In genomic region chr4:49232206-49233031, GRCm38 (mm10) we compare ENCODE assay signal across 15 mouse cellular contexts.
DNase-seq lines count a peak whose midpoint lies in the region; ATAC-seq lines count a peak whose summit lies in the region.
"Had no signal": no experiment of that assay in that cellular context is flagged by ENCODE, and none has a peak within 500 bp of the region (broad histone marks: within the 10 kb centered on the region; RNA-seq: fewer than 3 reads in every experiment).

No protein-coding gene starts in this region.

- H3K4me3 ChIP-seq in neural tube, embryonic 11.5 days (ENCODE audit: low read depth, low read length), result no peak overlapping the region
- no peak overlapping the region for H3K4me3 ChIP-seq in hindbrain, embryonic 10.5 days
- H3K4me3 ChIP-seq in midbrain, embryonic 12.5 days, result no peak overlapping the region
- H3K4me3 ChIP-seq: kidney, embryonic 15.5 days; left cerebral cortex, adult 2 months; limb, embryonic 13.5 days; liver, embryonic 15.5 days had no signal

- ATAC-seq in neural tube, embryonic 11.5 days (ENCODE audit: insufficient read depth, low FRiP score, low TSS enrichment), result peak; percentile 61
- ATAC-seq in midbrain, embryonic 12.5 days (ENCODE audit: low FRiP score, low read depth), result peak; percentile 82

- WGBS in neural tube, embryonic 11.5 days, result 64% methylated on average over 11 of the region's 11 CpGs
- WGBS in hindbrain, embryonic 10.5 days, result 50% methylated on average over 11 of the region's 11 CpGs
- 35% methylated on average over 11 of the region's 11 CpGs for WGBS in midbrain, embryonic 12.5 days

- no peaks in the 10 kb centered on the region for H3K4me1 ChIP-seq in neural tube, embryonic 11.5 days (ENCODE audit: control insufficient read depth, insufficient read depth, low read length)
- peaks cover 12% of the 10 kb centered on the region for H3K4me1 ChIP-seq in hindbrain, embryonic 10.5 days (replicated peaks)
- peaks cover 14% of the 10 kb centered on the region; the same call in 1 of the 2 replicates for H3K4me1 ChIP-seq in midbrain, embryonic 12.5 days
- H3K4me1 ChIP-seq: kidney, embryonic 15.5 days; limb, embryonic 13.5 days; liver, embryonic 15.5 days had no signal

- no peak overlapping the region for H3K27ac ChIP-seq in neural tube, embryonic 11.5 days (ENCODE audit: low read depth, low read length)
- H3K27ac ChIP-seq in hindbrain, embryonic 10.5 days, result no peak overlapping the region
- H3K27ac ChIP-seq in midbrain, embryonic 12.5 days (replicated peaks), result peak overlapping the region; percentile 42; the same call in 1 of the 2 replicates
- H3K27ac ChIP-seq: kidney, embryonic 15.5 days; left cerebral cortex, adult 2 months; limb, embryonic 13.5 days; liver, embryonic 15.5 days had no signal

- no peak overlapping the region for H3K4me2 ChIP-seq in neural tube, embryonic 11.5 days (ENCODE audit: low read depth)
- H3K4me2 ChIP-seq in midbrain, embryonic 12.5 days (replicated peaks), result no peak overlapping the region
- H3K4me2 ChIP-seq: kidney, embryonic 15.5 days; limb, embryonic 13.5 days; liver, embryonic 15.5 days had no signal

- no peak overlapping the region for H3K9ac ChIP-seq in neural tube, embryonic 11.5 days (ENCODE audit: low read length)
- H3K9ac ChIP-seq in midbrain, embryonic 12.5 days (replicated peaks), result no peak overlapping the region
- H3K9ac ChIP-seq: kidney, embryonic 15.5 days; limb, embryonic 13.5 days; liver, embryonic 15.5 days had no signal

- no peaks in the 10 kb centered on the region for H3K36me3 ChIP-seq in neural tube, embryonic 11.5 days (ENCODE audit: control insufficient read depth, insufficient read depth, low read length)
- H3K36me3 ChIP-seq in hindbrain, embryonic 10.5 days, result no peaks in the 10 kb centered on the region
- no peaks in the 10 kb centered on the region for H3K36me3 ChIP-seq in midbrain, embryonic 12.5 days
- H3K36me3 ChIP-seq: kidney, embryonic 15.5 days; limb, embryonic 13.5 days; liver, embryonic 15.5 days had no signal

- DNase-seq in neural tube, embryonic 11.5 days (ENCODE audit: low spot score), result no peak
- DNase-seq in neural tube, embryonic 10.5 days (ENCODE audit: extremely low spot score, low spot score), result no peak
- peak; percentile 6 for DNase-seq in hindbrain, embryonic 10.5 days (ENCODE audit: low spot score)
- no peak for DNase-seq in ovary, postnatal 10 days (ENCODE audit: low spot score)
- no peak for DNase-seq in adipocyte (ENCODE audit: low spot score)
- DNase-seq in lung, postnatal 4 days, result no peak
- DNase-seq: cerebellum, adult 2 months; lung, postnatal 14 days; right cerebral cortex, postnatal 25 days; thymus, postnatal 36 days had no signal

- H3K9me3 ChIP-seq in neural tube, embryonic 11.5 days (ENCODE audit: control insufficient read depth, low read length), result no peaks in the 10 kb centered on the region
- no peaks in the 10 kb centered on the region for H3K9me3 ChIP-seq in hindbrain, embryonic 10.5 days
- H3K9me3 ChIP-seq in midbrain, embryonic 12.5 days, result no peaks in the 10 kb centered on the region
- H3K9me3 ChIP-seq: kidney, embryonic 15.5 days; limb, embryonic 13.5 days; liver, embryonic 15.5 days had no signal

- no peaks in the 10 kb centered on the region for H3K27me3 ChIP-seq in neural tube, embryonic 11.5 days (ENCODE audit: control insufficient read depth, insufficient read depth, low read length)
- H3K27me3 ChIP-seq in hindbrain, embryonic 10.5 days (ENCODE audit: insufficient read depth, poor library complexity, severe bottlenecking), result peaks cover 25% of the 10 kb centered on the region
- H3K27me3 ChIP-seq in midbrain, embryonic 12.5 days, result peaks cover 5% of the 10 kb centered on the region; the same call in 1 of the 2 replicates
- H3K27me3 ChIP-seq: kidney, embryonic 15.5 days; limb, embryonic 13.5 days; liver, embryonic 15.5 days had no signal
